Mouse (Mus musculus): ENCODE measurements at regions not wholly inside any gene's neighbourhood (a gene's known extent, or its start where the extent isn't known, plus 50 kb on each side); places are given as distances from the start of the nearest gene placed in this dataset.
"Not testable (repeated sequence)": the region's sequence is repeated elsewhere in the genome, so short reads cannot be mapped to it uniquely, and the experiment has no call there.

DNA sequence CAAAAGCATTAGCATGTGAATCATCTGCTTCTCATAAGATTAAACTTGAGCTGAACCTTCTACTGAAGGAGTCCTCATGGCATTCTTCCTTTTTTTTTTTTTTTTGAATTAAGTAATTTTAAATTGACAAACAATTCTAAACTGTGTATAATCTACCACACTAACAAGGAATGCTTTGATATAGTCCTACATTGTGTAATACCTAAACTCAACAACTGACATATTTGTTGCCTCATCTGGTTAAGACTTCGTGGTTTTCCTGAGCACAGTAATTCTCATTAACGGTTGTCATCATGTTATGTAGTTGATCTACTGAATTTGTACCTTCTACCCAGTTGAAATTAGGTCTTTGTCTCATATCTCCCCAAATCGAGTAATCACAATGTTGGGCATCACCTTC is 83.9 kb upstream of the Hcrtr2 start:
- H3K36me3 ChIP-seq (ENCODE audit: control insufficient read depth, insufficient read depth, low read length) = no peaks in the 10 kb centered on the region
- H3K27me3 ChIP-seq (ENCODE audit: control insufficient read depth, insufficient read depth, low read length) = no peaks in the 10 kb centered on the region
- WGBS = 70% methylated on average over 3 of the region's 3 CpGs
- TF ChIP-seq CTCF (IDR thresholded peaks at IDR 0.05; ENCODE audit: extremely low read depth, insufficient read length, insufficient replicate concordance, low read depth, low read length) (no peak), POLR2A (IDR thresholded peaks at IDR 0.05; ENCODE audit: low read depth, low read length) (no peak)
- no peaks in the 10 kb centered on the region for H3K4me1 ChIP-seq (ENCODE audit: control insufficient read depth, insufficient read depth, insufficient read length, low read length)
- no peak overlapping the region for H3K27ac ChIP-seq (ENCODE audit: insufficient read depth, low read depth, low read length)
- no peak overlapping the region for H3K4me3 ChIP-seq (ENCODE audit: low read depth, low read length)

DNA sequence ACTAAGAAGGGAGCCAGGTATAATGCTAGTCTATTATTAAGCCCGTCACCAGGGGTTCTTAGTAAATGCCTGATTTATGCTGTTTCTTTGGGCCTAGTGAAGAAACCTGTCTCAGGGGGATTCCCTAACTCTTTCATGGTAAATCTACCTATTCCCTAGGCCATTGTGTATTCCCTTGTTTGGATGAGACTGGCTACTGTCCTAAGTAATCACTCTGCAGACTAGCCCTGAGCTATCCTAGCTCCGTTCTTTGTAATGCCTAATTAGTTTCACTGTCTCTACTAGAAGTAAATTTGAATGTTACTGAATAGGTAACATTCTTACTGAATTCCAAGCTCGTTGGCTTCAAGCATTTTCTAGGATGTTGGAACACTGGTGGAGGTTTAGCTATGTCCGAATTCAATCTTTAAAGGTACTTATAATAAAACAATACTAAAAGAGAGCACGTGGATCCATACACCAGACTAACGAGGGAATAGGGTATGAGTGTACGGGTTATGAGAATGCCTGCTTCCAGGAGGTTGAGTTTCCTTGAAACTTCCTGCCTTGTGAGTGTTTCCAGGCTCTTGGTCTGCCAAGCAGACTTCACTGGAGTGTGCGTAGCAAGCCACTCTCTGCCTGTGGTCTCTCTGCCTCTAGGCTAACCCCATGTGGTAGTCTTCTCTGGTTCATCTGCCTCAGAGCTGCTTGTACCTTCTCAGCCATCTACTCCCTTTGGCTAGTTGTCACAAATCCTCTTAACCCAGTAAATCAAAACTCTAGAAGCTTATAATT is 78.4 kb upstream of the Hcrtr2 start:
- H3K4me1 ChIP-seq (ENCODE audit: control insufficient read depth, insufficient read depth, insufficient read length, low read length); H3K27ac ChIP-seq (ENCODE audit: insufficient read depth, low read depth, low read length); H3K4me3 ChIP-seq (ENCODE audit: low read depth, low read length); H3K36me3 ChIP-seq (ENCODE audit: control insufficient read depth, insufficient read depth, low read length); H3K27me3 ChIP-seq (ENCODE audit: control insufficient read depth, insufficient read depth, low read length): not testable (repeated sequence)
- WGBS = 87% methylated on average over 8 of the region's 8 CpGs

- Histone ChIP-seq H3K4me3 (ENCODE audit: low read depth, low read length) (no peak overlapping the region), H3K27me3 (ENCODE audit: control insufficient read depth, insufficient read depth, low read length) (no peaks in the 10 kb centered on the region), H3K36me3 (ENCODE audit: control insufficient read depth, insufficient read depth, low read length) (no peaks in the 10 kb centered on the region), H3K4me1 (ENCODE audit: control insufficient read depth, insufficient read depth, insufficient read length, low read length) (no peaks in the 10 kb centered on the region), H3K27ac (ENCODE audit: insufficient read depth, low read depth, low read length) (no peak overlapping the region)
- TF ChIP-seq POLR2A (IDR thresholded peaks at IDR 0.05; ENCODE audit: low read depth, low read length) = no peak
- TF ChIP-seq CTCF (IDR thresholded peaks at IDR 0.05; ENCODE audit: extremely low read depth, insufficient read length, insufficient replicate concordance, low read depth, low read length) = no peak
Observed at GRCm38 (mm10) chr9:76400900-76401299, 77.2 kb upstream of the Hcrtr2 start.

DNA sequence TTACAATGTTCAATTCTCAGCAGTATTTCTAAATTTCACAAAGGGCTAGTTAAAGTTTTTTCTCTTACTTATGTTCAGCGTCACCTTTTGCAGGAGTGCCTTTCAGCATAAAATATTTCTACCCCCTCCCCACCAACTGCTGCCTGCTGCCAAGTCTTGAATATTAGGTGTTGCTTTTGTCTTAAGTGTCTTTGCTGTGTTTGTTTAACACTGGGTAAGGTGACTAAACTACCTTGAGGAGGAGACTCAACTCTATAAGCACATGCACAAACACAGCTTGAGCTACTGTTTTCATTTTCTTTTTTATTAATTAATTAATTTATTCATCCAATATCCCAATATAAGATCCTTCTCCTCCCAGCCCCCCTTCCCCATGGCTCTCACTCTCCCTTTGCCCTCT is 70.1 kb upstream of the Hcrtr2 start:
- Histone ChIP-seq H3K36me3 (ENCODE audit: control insufficient read depth, insufficient read depth, low read length) (no peaks in the 10 kb centered on the region), H3K27me3 (ENCODE audit: control insufficient read depth, insufficient read depth, low read length) (no peaks in the 10 kb centered on the region), H3K4me1 (ENCODE audit: control insufficient read depth, insufficient read depth, insufficient read length, low read length) (no peaks in the 10 kb centered on the region), H3K27ac (ENCODE audit: insufficient read depth, low read depth, low read length) (no peak overlapping the region), H3K4me3 (ENCODE audit: low read depth, low read length) (no peak overlapping the region)
- 85% methylated on average over 1 of the region's 1 CpGs for WGBS
- TF ChIP-seq POLR2A (IDR thresholded peaks at IDR 0.05; ENCODE audit: low read depth, low read length) (no peak), CTCF (IDR thresholded peaks at IDR 0.05; ENCODE audit: extremely low read depth, insufficient read length, insufficient replicate concordance, low read depth, low read length) (no peak)

DNA sequence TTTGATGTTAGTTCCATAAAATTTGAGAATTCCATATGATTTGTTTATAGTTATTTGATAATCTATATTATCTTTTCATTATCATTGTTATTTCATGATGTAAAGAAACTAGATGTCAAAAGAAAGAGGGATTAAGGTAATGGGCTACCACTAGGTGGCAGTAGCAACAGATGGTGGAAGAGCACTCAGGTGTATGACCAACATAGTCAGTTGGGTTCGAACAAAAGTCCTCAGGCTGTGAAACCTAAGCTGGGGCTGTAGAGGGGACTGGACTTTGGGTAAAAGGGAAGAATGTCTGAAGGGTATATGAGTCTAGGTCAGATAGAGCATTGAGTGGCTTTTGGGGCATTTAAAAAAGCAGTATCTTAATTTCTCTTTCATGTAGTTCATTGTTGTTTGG is 67.2 kb upstream of the Hcrtr2 start:
- Histone ChIP-seq H3K27ac (ENCODE audit: insufficient read depth, low read depth, low read length) (no peak overlapping the region), H3K4me1 (ENCODE audit: control insufficient read depth, insufficient read depth, insufficient read length, low read length) (no peaks in the 10 kb centered on the region), H3K27me3 (ENCODE audit: control insufficient read depth, insufficient read depth, low read length) (no peaks in the 10 kb centered on the region), H3K4me3 (ENCODE audit: low read depth, low read length) (no peak overlapping the region), H3K36me3 (ENCODE audit: control insufficient read depth, insufficient read depth, low read length) (no peaks in the 10 kb centered on the region)
- WGBS = 8% methylated on average over 1 of the region's 1 CpGs
- TF ChIP-seq POLR2A (IDR thresholded peaks at IDR 0.05; ENCODE audit: low read depth, low read length) (no peak), CTCF (IDR thresholded peaks at IDR 0.05; ENCODE audit: extremely low read depth, insufficient read length, insufficient replicate concordance, low read depth, low read length) (0 out of 2 replicates have a peak, but pooled peaks have one; percentile 10)

Measured in small intestine, adult 2 months (tissue).